Mouse (Mus musculus) liver (tissue): ENCODE data around the gene Pgpep1l.

ENCODE experiments used
- DNase-seq: peaks from one replicate; pipeline ENCODE4 v3.0.0-alpha.2; 2020; ENCODE audit warnings: mixed read lengths

Gene Pgpep1l

DNA sequence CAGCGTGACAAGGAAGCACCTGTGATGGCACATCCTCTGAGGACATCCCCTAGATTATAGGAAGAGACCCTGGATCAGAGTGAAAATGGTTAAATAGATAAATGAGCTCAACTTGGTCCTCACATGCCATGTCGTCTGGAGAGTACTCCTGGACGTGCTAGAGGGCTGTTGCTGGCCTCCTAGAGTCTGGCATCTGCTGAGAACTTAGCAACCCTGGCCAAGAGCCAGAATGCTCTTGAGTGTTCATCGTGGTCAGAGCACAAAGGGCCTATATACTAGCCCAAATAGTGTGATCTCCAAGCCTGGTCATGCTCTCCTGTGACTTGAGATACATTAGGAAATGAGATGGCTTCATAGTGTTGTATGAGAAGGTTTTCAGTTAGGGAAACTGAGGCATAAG, 53.6 kb downstream of the Pgpep1l start:
- DNase-seq, result no peak

DNA sequence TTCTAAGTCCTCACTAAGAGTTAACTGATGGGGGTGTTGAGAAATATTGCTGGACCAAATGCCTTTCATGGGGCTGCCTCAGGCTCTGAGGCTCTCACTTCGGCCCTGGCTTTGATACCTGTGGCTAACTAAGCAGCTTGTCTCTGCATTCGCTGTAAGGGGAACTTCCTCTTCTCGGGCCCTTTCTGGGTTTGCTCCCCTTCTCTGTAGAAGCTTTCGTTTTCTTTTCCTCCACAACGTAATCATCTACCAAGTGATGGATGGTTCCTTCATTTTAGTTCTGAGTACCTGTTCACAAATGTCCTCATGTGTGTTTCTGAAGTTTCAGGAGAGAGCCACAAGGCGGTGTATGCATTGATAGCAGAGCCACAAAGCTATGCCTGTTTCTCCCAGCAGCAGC, 55.0 kb downstream of the Pgpep1l start:
- no peak for DNase-seq

- no peak for DNase-seq
These were observed 58.1 kb downstream of the Pgpep1l start for GRCm38 (mm10) chr7:68205776-68206427.

DNA sequence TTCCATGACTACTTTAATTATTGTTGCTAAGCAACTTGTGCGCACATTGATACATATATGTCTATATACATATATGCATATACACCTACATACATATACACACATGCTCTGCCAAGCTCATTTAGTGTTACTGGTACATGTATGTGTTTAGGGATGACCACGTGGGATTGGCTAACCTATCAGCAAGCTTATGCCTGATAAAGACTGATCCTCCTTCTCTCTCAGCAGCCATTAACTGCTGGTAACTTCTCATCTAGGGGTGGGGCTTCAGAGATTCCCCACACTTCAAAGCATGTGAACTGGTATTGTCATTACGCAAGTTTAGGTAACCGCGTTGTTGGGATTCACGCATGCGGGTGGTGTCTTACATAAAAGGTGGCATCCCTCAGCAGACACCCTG, 64.4 kb downstream of the Pgpep1l start:
- DNase-seq, result no peak

GRCm38 (mm10) chr7:68193958-68194695, 69.9 kb downstream of the Pgpep1l start:
- DNase-seq, result no peak

DNA sequence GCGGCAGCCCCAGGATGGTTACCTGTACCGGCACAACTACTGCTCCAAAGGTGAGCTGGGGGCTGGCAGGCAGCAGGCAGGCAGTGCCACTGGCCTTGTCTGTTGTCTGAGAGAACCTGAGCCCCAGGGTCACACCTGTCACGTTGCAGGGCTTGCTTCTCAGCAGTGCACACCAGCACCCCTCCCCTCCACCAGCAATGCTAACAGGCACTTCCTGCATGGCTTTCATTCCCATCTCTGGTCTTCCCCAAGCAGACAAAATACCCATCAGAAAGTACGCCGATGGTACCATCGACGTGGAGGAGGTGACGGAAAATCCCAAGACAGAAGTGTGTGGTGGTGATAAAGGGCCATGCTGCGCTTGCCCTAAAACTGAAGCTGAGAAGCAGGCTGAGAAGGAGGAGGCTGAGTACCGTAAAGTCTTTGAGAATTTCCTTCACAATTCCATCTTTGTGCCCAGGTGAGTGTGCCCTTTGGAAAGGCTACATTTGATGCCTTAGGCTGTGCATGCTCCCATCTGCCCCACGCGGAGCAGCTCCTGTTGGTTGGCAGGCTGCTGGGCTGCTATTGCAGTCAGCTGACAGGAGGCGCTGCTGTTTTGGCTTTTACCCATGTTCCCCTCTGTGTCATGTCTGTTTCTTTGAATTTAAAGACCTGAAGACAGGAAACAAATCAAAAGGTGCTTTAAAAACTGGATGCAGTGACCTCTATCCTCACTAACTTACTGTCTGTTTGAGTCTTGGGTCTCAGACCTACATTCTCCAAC, 74.2 kb downstream of the Pgpep1l start:
- DNase-seq, result no peak

DNA sequence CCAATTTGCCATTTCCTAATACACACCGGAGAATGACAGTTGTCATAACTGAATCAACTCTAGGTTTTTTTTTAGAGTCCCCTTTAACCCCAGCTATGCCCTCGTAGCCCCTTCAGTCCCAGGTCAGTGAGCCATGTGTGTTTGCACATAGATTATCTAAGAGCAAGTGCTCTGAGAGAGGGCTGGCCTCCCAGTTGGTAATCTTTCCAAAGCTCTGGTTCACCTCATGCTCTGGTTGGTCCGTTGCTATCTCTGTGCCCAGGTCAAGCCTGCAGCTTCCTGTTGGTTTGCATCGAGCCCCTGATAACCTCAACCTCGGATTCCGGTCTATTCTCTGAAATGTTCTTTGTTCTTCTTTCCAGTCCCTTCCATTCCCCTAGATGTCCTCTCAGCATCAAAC, 74.8 kb downstream of the Pgpep1l start:
- DNase-seq, result peak; percentile 73
